Mouse (Mus musculus) thymus, postnatal 0 days (tissue): Measurements from ENCODE around the gene Orai1. TPM values are rescaled to one million over a fixed set of nuclear protein-coding genes. Genes with fewer than 3 reads are reported as not detected.

Source experiments
- DNase-seq: peaks from one replicate; pipeline ENCODE4 v3.0.0-alpha.2; 2015; ENCODE audit warnings: low spot score
- polyA plus RNA-seq: library from polyadenylated mRNA; unstranded; fragments of >200 nt; fragmentation: Nextera tagmentation; extraction: Ambion mirVana; gene quantifications from 2 replicates; pipeline ENCODE4 v1.2.1, GENCODE M21; 2015

The Orai1 gene
- polyA plus RNA-seq, 1 experiment from 2014 or later, result 17.3 TPM

DNA sequence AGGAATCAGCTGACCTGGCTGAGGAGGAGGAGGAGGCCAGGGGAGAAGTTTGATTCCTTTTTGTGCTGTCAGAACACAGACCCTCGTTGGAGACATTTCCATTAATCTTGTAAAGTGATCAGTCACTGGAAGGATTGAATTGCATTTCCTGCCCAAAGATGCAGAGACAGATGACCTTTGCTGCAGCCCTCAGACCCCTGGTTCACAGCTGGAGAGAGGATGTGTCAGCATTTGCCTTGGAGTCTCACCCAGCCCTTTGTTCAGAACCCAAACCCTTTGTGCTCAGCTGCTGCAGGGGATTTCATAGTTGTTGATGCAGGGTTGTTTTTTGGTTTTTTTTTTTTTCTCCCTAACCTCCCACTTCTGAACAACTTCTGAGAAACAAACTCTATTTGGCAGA lies 20.0 kb upstream of the Orai1 start:
- DNase-seq, result no peak

DNA sequence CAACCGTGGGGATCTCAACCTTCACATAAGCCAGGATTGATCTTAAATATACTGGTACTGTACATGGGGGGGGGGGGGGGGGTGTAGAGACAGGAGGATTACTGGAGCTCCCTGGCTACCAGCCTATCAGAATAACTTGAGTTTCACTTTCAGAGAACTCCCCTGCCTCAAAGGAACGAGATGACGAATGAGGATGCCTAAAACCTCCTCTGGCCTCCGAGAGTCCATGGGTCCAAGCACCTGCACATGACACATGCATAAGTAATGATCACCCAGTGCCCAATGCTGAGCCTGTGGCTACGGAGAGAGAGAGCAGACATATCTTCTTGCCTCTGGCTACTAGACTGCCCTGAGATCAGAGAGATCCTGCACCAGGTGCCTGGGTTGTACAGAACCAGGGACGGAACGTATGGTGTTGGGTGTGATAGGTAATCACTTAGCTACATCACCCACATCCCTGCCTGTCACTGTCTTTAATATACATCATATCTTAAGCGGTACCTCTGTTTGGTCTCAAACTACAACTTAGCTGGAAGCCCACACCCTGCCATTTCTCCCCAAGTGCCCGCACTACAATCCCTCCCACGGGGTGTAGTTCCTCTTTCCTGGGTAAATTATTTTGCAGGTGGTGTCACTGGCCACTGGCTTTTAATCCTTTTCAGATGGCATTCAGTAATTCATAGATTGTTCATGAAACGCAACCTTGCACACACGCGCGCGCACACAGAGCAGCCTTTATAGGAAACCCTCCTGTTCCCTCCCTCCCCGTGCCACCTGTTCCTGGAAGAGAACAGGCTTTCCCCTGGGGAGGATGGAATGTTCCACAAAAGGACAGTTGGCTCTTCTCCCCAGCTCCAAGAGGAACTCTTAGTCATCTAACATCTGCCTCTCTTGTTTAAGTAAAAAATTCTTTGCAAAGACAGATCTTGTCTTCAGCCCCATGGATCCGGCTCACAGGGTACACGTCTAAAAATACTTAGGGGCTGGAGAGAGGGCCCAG lies 17.4 kb upstream of the Orai1 start:
- DNase-seq, result no peak

DNA sequence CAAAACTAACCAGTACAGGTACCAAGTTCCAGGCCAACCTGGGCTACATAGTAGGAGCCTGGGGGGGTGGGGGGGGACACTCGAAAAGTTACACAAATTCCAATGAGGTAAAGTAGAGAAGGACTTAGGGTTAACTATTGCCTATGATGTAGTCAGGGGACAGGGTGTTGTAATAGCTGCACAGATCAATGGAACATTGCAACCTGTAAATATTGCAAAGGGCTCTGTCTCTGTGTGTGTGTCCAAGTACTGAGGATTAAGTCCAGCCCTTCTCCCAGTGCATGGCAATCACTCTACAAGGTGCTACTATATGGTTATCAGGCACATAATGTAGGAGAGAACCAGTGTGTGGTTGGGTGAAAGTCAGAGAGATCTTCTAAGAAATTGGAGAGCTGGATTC lies 14.0 kb upstream of the Orai1 start:
- no peak for DNase-seq

DNA sequence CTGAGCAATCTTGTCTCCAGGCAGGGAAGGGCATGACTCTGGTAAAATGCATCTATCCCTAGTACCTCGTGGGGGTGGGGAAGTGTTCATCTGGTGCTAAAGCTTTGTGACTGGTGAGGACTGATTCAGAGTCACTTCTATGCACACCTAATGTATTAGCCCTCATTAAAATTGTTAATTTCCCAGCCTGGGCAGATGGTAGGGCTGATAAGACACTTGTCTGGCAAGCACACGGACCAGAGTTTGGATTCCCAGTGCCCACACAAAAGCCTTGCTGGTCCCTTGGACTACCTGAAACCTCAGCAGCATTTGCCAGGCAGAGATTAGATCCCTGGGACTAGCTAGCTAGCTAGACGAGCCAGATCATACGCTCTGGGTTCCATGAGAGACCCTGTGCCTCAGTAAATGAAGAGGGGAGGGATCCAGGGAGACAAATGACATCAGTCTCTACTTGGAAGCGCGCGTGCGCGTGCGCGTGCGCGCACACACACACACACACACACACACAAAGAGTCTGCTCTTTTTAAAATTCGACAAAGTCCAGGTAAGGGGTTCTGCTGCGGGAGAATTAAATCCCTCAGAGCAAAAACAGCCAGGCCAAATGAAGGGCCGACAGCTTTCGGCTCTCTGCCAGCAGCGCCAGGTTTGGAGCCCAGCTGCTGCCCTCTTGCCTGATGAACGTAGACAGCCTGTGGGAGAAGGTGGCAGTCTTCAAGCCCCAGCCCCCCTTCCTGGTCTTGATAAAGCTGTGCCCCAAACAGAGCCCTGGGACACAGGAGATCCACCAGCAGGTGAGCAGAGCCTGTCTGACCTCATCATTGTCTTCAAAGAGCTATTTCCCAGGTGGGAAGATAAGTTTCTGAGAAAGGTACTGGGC lies 8.9 kb upstream of the Orai1 start:
- DNase-seq, result no peak

DNA sequence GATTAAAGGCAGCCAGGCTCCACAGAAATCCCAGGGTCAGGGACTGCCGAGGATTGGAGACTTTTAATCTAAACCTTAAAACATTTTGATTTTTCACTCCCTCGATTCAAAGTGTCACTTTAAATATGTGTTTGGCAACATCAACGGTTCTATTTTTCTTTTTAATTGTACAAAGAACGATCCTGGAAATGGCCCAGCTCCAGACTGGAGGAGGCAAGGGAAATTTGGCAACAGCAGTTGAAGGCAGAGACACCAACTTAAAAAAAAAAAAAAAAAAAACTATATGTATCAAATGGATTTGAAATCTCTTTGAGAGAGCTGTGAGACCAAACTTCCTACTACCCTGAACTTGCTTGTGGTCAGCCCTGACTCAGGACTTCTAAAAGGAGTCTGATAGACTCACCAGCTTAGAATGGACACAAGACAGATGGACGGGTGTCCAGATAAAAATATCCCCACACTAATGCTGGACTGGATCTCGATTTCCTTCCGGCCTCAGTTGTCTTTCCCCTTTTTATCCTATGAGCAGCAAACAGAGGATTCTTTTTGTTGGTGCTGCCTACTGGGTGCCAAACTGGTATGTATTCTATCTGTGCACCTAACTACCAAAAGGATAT lies 5.9 kb upstream of the Orai1 start:
- DNase-seq, result no peak

DNA sequence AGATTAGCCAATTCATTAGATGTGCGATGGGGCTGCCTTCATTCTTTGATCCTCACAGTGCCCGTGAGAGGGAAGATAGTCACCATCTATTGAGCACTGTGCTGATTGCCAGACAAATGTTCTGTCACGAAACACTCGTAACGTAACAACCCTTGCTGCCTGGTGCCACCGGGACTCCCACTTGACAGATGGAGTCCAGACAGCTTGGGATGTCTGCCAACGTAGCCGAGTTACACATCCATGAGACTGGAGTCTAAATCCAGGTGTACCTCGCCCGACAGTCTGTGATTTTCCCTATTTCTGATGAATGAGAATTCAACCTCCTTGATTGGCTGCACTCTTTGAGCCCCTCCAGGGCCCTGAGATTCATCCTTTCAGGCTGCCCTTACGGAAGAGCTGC lies 5.0 kb upstream of the Orai1 start:
- DNase-seq, result no peak

DNA sequence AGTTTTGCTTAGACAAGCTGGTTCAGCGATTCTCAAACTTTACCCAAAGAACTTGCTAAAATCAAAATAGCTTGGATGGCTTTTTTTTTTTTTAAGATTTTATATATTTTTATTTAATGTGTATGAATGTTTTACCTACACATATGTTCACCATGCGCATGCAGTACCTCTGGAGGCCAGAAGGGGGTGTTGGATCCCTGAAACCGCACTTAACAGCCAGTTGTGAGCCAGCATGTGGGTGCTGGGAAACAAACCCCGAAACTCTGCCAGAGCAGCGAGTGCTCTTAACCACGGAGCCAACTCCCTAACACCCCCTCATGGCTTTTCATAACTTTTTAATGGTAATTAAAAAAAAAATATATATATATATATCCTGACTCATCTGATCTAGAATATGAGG lies 4.1 kb upstream of the Orai1 start:
- DNase-seq, result no peak

DNA sequence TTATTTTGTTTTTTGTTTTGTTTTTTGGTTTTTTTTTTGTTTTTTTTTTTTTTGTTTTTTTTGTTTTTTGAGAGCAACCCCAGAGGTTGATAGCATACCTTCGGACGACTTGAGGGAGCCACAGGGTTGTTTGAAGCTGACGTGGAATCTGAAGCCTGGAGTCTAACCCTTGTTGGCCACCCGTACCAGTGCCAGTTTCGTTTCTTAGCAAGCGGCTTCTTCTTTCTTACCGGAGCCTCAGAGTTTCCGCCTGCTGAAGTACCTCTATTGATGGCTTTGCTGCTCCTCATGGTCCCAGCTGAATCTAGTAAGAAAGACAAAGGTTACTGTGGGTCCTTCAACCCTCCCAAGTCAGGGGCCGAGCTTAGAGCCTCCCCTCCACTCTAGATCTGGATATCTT lies 3.2 kb upstream of the Orai1 start:
- DNase-seq, result no peak

DNA sequence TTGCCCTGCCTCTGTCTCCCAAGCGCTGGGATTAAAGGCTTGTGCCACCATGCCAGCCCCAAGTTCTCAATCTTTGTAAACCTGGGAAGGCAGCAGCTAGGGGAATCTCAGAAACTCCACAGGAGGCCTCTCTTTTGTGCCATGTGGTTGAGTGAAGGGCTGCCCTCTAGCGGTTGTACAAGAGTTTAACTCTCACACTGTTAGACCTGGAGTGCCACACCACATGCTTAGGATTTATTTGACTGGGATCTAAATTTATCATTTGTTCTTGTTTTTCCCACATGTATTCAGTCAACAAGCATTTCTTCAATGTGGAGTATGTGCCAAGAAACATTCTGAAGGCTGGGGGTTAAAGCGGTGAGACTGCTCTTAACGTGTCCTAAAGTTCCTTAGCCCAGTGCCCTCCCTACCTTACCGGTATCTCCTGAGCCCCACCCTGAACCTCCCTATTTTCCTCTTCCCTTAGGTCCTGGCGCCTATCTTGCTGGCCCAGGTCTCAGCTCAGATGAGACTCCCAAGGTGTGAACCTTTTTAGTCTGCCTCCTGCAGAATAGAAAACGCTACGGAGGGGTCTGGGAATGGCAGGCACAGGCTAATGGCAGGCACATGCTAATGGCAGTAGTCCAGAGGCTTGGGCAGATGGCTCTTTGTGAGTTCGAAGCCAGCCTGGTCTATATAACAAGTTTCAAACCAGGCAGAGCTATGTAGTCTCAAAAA lies 1.1 kb upstream of the Orai1 start:
- peak; percentile 77 for DNase-seq

DNA sequence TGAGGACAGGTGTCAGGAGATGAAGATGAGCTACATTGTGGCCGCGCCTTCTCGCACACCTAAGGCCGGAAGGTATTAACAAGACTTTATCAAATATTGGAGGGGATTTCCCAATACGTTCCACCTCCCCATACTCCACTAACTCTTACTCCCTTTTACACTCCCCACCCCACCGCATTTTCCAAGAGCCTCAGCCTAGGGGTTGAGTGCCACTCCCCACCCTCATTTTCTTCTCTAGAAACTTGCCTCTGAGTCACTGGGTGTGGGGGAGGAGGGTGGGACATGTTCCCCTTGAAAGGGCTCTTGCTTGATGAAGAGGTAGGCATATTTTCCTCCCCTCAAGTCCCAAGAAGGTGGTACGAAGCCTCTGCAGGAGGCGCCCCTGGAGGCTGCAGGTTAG lies 1.0 kb downstream of the Orai1 start:
- DNase-seq, result no peak

DNA sequence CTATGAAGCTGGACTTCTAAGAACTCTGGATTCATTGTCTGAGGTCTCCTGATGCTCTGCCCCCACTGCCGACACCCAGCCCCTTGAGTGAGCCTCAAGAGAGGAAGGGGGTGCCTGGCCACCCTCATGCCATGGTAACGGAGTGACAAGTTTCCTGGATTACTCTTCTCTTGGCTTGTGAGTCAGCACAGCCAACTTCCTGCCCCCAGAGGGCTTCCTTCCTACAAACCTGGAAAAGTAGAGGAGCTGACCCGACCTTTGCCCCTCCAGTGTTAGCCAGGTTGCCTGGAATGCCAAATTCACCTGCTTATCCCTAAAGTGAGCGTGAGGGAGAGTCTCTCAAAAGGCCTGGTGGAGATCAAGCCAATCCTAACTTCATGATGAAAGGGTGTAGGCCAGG lies 2.6 kb downstream of the Orai1 start:
- DNase-seq, result no peak

DNA sequence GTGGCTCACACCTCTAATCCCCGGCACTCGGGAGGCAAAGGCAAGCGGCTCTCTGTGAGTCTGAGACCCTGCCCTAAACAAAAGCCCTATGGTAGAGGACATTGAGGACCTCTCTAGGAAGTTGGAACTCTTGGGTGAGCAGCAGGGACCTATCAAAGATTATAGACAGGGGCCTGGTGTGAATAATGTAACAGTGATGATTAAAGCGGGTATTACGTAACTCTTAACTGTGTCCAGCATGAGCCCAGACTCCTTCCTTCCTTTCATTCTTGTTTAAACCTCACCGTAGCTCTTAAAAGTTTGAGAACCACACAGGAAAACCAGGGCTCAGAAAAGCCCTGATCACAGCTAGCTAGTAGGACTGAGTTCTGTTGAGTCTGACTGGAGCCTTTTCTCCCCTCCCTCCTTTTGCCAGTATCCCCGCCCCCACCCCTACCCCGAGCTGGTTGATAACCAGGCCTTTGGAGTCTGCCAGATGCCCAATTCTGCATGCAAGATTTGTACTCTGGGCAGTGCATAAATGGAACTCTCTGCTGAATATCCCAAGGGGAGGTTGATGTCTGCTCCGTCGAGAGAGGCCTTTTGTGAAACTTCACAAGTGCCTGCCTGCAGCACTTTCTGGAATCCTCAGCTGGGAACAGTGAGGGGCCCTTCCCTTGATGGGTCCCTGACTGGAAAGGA lies 4.6 kb downstream of the Orai1 start:
- no peak for DNase-seq

DNA sequence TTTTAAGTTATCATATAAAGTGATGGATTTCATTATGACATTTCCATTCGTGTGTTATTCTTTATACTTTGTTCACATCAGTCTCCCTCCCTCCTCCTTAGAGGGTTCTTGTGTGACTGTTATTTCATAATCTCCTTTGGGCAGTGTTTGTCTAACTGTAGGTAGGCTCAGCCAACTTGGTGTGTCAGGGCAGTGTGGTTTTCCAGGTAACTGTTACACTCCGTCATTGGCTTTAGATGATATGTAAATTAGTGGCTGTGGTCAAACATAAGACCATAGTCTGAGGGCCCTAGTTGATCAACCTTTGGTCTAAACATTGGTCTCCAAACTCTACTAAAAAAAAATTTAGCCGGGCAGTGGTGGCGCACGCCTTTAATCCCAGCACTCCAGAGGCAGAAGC lies 5.6 kb downstream of the Orai1 start:
- no peak for DNase-seq

DNA sequence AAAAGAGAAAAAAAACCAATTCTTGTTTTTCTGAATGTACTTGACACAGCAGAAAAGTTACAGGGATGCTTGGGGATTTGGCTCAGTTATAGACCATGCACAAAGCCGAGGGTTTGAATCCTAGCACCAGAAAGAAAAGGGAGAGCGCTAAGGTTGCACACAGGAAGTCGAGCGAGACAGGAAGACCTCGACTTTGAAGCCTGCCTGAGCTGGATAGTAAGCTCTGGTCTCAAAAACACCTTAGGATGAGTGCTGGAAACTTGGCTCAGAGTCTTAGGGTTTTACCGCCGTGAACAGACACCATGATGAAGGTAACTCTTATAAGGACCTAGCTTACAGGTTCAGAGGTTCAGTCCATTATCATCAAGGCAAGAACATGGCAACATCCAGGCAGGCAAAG lies 6.6 kb downstream of the Orai1 start:
- peak; percentile 48 for DNase-seq

DNA sequence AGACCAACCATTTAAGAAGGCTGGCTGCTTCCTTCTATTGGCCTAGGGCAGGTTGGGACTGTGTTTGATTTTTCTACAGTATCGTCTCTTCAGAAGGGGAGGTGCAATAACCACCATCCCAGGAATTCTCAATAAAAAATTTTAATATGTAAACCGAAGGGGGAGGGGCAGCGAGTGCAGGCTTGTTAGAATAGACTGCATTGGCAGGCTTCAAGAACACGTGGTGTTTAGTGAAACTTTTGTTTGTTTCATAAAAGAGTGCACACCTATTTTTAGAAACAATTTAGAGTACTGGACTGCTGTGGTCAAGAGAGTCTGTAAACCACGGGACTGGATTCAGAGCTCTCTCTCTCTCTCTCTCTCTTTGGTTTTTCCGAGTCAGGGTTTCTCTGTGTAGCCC lies 8.2 kb downstream of the Orai1 start:
- no peak for DNase-seq

DNA sequence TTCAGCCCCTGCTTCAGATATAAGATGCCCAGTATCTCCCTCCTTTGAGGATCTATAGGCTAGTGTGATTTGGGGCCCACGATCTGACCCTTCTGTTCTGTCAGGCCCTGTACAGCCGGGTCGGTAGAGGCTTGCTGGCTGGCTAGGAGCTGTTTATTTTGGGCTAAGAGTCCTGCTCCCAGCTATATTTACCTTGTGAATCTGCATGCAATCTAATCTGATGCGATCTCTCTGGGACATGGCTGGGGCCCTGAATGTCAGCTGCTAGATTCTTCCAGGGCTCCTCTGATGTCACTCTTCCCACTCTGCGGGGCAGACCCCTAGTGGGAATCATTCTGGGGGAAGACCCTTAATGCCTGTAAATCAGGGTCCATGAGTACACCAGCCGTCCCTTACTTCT lies 9.4 kb downstream of the Orai1 start:
- DNase-seq, result no peak

DNA sequence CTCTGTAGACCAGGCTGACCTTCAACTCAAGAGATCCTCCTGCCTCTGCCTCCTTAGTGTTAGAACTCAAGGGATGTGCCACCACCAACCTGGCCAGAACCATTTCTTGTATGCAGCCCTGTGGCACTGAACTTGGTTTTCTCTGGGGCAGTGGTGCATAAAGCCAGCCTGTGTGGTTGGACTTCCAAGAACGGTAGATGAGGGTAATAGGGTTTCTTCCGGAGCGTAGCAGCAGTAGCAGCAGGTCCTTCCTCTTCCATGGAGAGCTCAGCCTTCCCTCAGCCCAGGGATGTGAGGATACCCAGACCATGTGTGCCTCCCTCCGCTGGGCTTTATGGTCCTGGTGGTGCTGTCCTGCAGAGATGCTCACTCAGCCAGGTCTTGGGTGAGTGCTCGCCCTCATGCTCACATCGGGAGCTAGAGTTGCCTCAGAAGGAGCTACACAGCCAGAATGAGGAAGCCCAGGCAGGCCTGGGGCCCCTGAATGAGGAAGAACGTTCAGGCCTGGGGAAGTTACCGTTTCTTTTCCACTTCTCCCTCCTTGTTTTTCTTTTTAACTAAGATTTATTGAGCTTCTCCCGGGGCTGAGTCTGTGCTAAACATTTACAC lies 10.2 kb downstream of the Orai1 start:
- no peak for DNase-seq

DNA sequence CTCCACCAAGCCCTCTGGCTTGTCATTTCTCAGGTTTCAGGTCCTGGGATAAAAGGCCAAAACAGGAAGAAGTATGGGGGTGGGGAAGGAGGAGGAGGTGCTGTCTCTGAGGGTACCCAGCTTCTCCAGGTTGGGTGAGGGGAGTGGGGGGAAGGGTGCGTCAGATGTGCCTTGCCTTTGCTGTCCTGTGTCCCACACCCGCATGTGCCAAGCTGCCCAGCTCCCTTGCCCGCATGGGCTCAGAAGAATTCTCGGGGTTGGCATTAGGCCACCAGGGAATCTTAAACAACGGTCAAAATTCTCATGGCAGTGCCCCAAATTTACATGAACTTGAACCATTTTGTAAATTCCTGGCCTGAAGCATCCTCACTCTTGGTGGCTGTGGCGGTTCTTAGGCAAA lies 11.5 kb downstream of the Orai1 start:
- no peak for DNase-seq

DNA sequence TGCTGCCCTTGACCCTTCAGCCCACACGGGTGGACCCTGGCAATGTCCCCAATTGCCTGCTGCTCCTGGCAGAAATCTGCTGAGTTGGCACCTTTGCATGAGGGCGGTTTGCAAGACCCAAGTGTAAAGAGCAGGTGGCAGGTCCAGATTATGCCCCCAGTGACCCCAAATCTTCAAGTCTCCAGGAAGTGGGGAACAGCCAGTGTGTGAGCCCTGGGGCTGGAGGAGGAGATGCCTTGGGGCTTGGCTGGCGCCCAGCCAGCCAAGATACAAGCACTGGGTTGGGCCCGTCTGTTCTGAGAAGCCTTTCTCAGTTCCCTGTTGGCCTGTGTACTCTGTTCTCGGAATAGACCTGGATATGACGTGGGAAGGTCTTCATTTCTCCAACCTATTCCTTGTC lies 12.6 kb downstream of the Orai1 start:
- no peak for DNase-seq

DNA sequence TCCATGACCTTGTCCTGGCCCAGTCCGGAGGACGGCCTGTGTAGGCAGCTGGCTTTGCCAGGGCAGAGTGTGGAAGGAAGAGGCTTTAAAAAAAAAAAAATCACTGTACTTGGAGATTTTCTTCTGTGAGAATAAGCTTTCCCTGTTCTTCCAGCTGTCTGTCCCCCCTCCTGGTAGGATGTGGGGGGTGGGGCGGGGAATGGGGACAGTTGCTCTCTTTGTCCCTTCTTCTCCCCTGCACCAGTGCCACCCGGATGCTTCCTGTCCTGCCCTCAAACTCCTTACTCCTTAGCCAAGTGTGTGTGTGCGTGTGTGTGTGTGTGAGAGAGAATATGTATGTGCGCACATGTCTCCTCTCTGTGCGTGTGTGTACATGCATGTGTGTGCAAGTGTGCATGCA lies 14.9 kb downstream of the Orai1 start:
- no peak for DNase-seq
